Mouse (Mus musculus): ENCODE data around the gene Gm9376.

- no peak for TF ChIP-seq CTCF (IDR thresholded peaks at IDR 0.05; ENCODE audit: low read depth, low read length)
- no peak for TF ChIP-seq POLR2AphosphoS5 (IDR thresholded peaks at IDR 0.05; ENCODE audit: insufficient replicate concordance, low read depth, low read length)
- no peak for TF ChIP-seq GATA2 (IDR thresholded peaks at IDR 0.05; ENCODE audit: borderline replicate concordance, low read depth, low read length)
These were observed 44.9 kb downstream of the Gm9376 start for GRCm38 (mm10) chr14:118311703-118312102.

Data from G1E (cell line).